Mouse (Mus musculus) heart, adult 18-20 months (tissue): ENCODE measurements around the gene Slc22a12. TPM values are rescaled to one million over a fixed set of nuclear protein-coding genes. Genes with fewer than 3 reads are reported as not detected.

Experiments
- DNase-seq, 2 experiments: peaks; one replicate each; pipeline ENCODE4 v3.0.0; 2021 to 2022; ENCODE audit warnings: mixed read lengths in 1 of 2
- microRNA-seq, 2 experiments: library from miRNA; unstranded; fragments of <30 nt; microRNA quantifications; one replicate each; pipeline ENCODE4 v1.2.0; 2022
- total RNA-seq, 2 experiments: library from RNA; stranded (reverse); gene quantifications; 2 replicates each; pipeline ENCODE4 v1.2.3; 2021

Gene Slc22a12
- total RNA-seq, 2 experiments from 2014 or later = 0.22 TPM; not detected in 1

DNA sequence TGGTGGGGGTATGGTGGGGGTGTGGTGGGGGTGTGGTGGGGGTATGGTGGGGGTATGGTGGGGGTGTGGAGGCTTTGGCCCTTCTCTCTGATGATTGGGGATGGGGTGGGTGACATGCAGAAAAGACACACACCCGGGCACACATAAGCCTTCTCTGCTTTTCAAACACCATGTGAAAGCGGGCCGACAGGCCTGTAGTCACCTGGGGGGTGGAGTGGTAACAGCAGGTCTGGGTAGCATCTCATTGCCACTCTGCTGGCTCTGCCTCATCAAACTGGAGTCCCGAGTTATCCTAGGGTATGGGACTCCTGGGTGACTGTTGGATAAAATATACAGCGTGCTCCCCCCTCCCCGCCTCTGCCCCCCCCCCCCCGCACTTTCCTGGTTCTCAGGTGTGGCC, 48.8 kb downstream of the Slc22a12 start:
- DNase-seq = no peak

- DNase-seq = no peak
Observed at GRCm38 (mm10) chr19:6493219-6493618, 49.6 kb downstream of the Slc22a12 start.

GRCm38 (mm10) chr19:6492124-6492523, 50.7 kb downstream of the Slc22a12 start:
- DNase-seq = peak; percentile 72 to 76

DNA sequence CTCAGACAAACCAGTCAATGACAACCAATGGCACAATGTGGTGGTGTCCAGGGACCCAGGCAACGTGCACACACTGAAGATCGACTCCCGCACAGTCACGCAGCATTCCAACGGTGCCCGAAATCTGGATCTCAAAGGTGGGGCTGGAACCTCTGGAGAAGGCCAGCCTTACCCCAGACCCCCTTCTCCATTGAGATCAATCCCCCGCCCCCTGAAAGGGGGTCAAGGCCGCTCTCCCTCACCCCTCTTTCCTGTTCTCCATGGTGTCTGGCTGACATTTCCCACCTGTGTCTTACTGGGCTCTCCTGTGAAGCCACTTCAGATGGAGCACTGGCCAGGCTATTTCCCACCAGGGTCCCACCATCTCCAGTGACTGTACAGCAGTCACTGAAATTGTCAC, 51.3 kb downstream of the Slc22a12 start:
- no peak for DNase-seq

DNA sequence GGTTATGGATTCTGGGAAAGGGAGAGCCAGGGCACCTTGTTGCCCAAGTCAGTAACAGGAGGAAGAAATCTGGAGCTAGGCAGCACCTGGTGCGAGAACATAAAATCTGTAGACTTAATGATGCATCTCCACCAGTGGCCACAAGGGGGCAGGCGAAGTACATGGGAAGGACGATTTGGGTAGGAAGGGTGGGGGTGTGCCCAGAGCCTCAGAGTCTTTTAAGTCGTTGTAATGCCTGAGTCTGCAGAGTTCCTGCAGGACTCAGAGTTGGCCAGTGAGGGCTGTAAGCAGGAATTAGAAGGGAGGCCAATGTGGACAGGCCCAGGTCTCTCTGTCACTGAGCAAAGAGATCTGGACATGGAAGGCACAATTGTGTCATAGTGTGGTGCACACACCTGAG, 53.8 kb downstream of the Slc22a12 start:
- DNase-seq = peak; percentile 73 to 94

Small RNA genes within 50 kb of the gene (microRNA-seq; reads per million reads assigned to microRNA genes)
- 0 reads per million in 2 experiments for gene Gm26460

Other genes with a start within 250 kb of the Slc22a12 start
- gene Cdc42bpg, start 236.6 kb downstream of the Slc22a12 start, total RNA-seq = 10 to 100 TPM; 13.8 TPM
- gene Men1, start 208.1 kb downstream of the Slc22a12 start, total RNA-seq = 10 to 100 TPM; 13.3 to 14.0 TPM
- 10 to 100 TPM; 30.7 to 43.0 TPM for gene Map4k2, start 201.9 kb downstream of the Slc22a12 start, total RNA-seq
- 10 to 100 TPM; 66.5 to 94.7 TPM for gene Sf1, start 179.3 kb downstream of the Slc22a12 start, total RNA-seq
- gene Pygm, start 158.6 kb downstream of the Slc22a12 start, total RNA-seq = 1,000 to 10,000 TPM; 1,224 to 1,269 TPM
- gene Rasgrp2, start 143.7 kb downstream of the Slc22a12 start, total RNA-seq = 10 to 100 TPM; 37.7 to 53.4 TPM
- gene Nrxn2, start 124.3 kb downstream of the Slc22a12 start, total RNA-seq = 1 to 10 TPM; 4.3 to 4.8 TPM